Mouse (Mus musculus): ENCODE measurements at regions not wholly inside any gene's neighbourhood (a gene's known extent, or its start where the extent isn't known, plus 50 kb on each side); places are given as distances from the start of the nearest gene placed in this dataset.

GRCm38 (mm10) chr16:30160399-30160798 is 96.2 kb downstream of the Hes1 start:
- DNase-seq (ENCODE audit: low read depth): no peak

- DNase-seq (ENCODE audit: low read depth): no peak
These were observed 99.1 kb downstream of the Hes1 start for GRCm38 (mm10) chr16:30163303-30163702.

GRCm38 (mm10) chr16:30165667-30166180 is 101.5 kb downstream of the Hes1 start:
- DNase-seq (ENCODE audit: low read depth): no peak

- no peak for DNase-seq (ENCODE audit: low read depth)
These were observed 95.8 kb downstream of the Cpn2 start for GRCm38 (mm10) chr16:30171381-30172079.

GRCm38 (mm10) chr16:30172136-30172731 is 95.1 kb downstream of the Cpn2 start:
- no peak for DNase-seq (ENCODE audit: low read depth)

- DNase-seq (ENCODE audit: low read depth): no peak
These were observed 94.5 kb downstream of the Cpn2 start for GRCm38 (mm10) chr16:30172798-30173202.

GRCm38 (mm10) chr16:30173953-30174874 is 93.1 kb downstream of the Cpn2 start:
- no peak for DNase-seq (ENCODE audit: low read depth)

GRCm38 (mm10) chr16:30176306-30176705 is 91.0 kb downstream of the Cpn2 start:
- DNase-seq (ENCODE audit: low read depth): no peak

GRCm38 (mm10) chr16:30177769-30178168 is 89.5 kb downstream of the Cpn2 start:
- no peak for DNase-seq (ENCODE audit: low read depth)

- DNase-seq (ENCODE audit: low read depth): no peak
These were observed 88.7 kb downstream of the Cpn2 start for GRCm38 (mm10) chr16:30178596-30178995.

GRCm38 (mm10) chr16:30179504-30179976 is 87.8 kb downstream of the Cpn2 start:
- no peak for DNase-seq (ENCODE audit: low read depth)

GRCm38 (mm10) chr16:30181116-30181515 is 86.2 kb downstream of the Cpn2 start:
- no peak for DNase-seq (ENCODE audit: low read depth)

- no peak for DNase-seq (ENCODE audit: low read depth)
These were observed 82.6 kb downstream of the Cpn2 start for GRCm38 (mm10) chr16:30184591-30185265.

- no peak for DNase-seq (ENCODE audit: low read depth)
These were observed 81.6 kb downstream of the Cpn2 start for GRCm38 (mm10) chr16:30185707-30186106.

GRCm38 (mm10) chr16:30186201-30186700 is 81.0 kb downstream of the Cpn2 start:
- no peak for DNase-seq (ENCODE audit: low read depth)

- no peak for DNase-seq (ENCODE audit: low read depth)
These were observed 80.5 kb downstream of the Cpn2 start for GRCm38 (mm10) chr16:30186701-30187270.

GRCm38 (mm10) chr16:30187400-30187799 is 79.9 kb downstream of the Cpn2 start:
- DNase-seq (ENCODE audit: low read depth): no peak

GRCm38 (mm10) chr16:30187907-30188414 is 79.3 kb downstream of the Cpn2 start:
- peak; percentile 67 for DNase-seq (ENCODE audit: low read depth)

- DNase-seq (ENCODE audit: low read depth): no peak
These were observed 78.4 kb downstream of the Cpn2 start for GRCm38 (mm10) chr16:30188769-30189430.

GRCm38 (mm10) chr16:30190351-30190750 is 76.9 kb downstream of the Cpn2 start:
- no peak for DNase-seq (ENCODE audit: low read depth)

Measured in c-Kit-positive CD71-positive TER-119-negative erythroid progenitor cells, embryonic 14.5 days (primary cell).